Mouse (Mus musculus): ENCODE measurements around the gene Fubp1. TPM values are rescaled to one million over a fixed set of nuclear protein-coding genes. Genes with fewer than 3 reads are reported as not detected.

The Fubp1 gene
- polyA plus RNA-seq, 1 experiment from 2014 or later, result 178 TPM

DNA sequence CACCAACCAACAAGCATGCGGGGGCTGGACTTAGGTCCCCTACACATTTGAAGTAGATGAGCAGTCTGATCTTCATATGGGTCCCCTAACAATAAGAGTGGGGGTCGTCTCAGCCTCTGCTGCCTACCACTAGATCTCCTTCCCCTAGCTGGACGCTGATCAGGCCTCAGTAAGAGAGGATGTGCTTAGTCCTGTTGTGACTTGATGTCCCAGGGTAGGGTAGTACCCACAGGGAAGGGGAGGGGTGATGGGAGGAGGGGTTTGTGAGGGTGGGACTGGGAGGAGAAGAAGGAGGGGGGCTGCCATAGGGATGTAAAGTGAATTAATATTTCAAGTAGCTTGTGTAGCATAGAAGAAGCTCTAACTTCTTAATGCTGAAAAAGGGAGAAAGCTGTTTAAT lies 11.1 kb upstream of the Fubp1 start:
- H3K27me3 ChIP-seq (ENCODE audit: insufficient read depth, low read length), result no peaks in the 10 kb centered on the region
- WGBS, result 74% methylated on average over 3 of the region's 3 CpGs
- TF ChIP-seq CTCF (IDR thresholded peaks at IDR 0.05; ENCODE audit: low read depth), result no peak

DNA sequence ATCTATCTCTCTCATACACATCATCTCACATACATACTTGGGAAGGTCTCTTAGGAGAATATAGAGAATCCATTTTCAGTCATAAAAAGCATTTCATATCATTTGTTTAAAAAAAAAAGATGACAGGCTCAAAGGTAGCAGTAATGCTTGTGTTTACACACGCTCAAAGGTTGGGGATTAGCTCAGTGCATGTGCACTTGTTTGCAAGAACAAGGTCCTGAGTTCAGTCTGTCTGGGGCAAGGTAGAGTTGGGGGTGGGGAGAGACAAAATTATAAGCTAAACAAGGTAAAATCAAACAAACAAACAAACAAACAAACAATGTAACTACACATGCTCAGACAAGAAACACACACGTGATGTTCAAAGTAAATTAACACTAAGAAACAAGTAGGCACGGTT lies 9.0 kb upstream of the Fubp1 start:
- DNase-seq (ENCODE audit: low spot score) (no peak), ATAC-seq (replicated peaks; ENCODE audit: low FRiP score, low read depth) (no peak)
- H3K9ac ChIP-seq (ENCODE audit: low read depth, low read length), result no peak overlapping the region
- H3K36me3 ChIP-seq (ENCODE audit: insufficient read depth, low read length), result no peaks in the 10 kb centered on the region
- WGBS, result 91% methylated on average over 3 of the region's 3 CpGs
- no peaks in the 10 kb centered on the region for H3K4me1 ChIP-seq (replicated peaks; ENCODE audit: insufficient read depth, low read length)
- no peaks in the 10 kb centered on the region for H3K27me3 ChIP-seq (ENCODE audit: insufficient read depth, low read length)
- H3K27ac ChIP-seq, result no peak overlapping the region
- H3K4me2 ChIP-seq (ENCODE audit: low read length), result no peak overlapping the region
- no peak for TF ChIP-seq CTCF (IDR thresholded peaks at IDR 0.05; ENCODE audit: low read depth)
- no peak overlapping the region for H3K4me3 ChIP-seq (replicated peaks; ENCODE audit: low read depth, low read length)
- H3K9me3 ChIP-seq (replicated peaks; ENCODE audit: low read length), result no peaks in the 10 kb centered on the region

More for the DNA sequence above, 11.1 kb upstream of the Fubp1 start:
- ATAC-seq (replicated peaks; ENCODE audit: low FRiP score, low read depth) (no peak), DNase-seq (ENCODE audit: low spot score) (no peak)
- Histone ChIP-seq H3K27ac (no peak overlapping the region), H3K4me3 (replicated peaks; ENCODE audit: low read depth, low read length) (no peak overlapping the region), H3K4me1 (replicated peaks; ENCODE audit: insufficient read depth, low read length) (no peaks in the 10 kb centered on the region), H3K9ac (ENCODE audit: low read depth, low read length) (no peak overlapping the region), H3K9me3 (replicated peaks; ENCODE audit: low read length) (no peaks in the 10 kb centered on the region), H3K36me3 (ENCODE audit: insufficient read depth, low read length) (no peaks in the 10 kb centered on the region), H3K4me2 (ENCODE audit: low read length) (no peak overlapping the region)

DNA sequence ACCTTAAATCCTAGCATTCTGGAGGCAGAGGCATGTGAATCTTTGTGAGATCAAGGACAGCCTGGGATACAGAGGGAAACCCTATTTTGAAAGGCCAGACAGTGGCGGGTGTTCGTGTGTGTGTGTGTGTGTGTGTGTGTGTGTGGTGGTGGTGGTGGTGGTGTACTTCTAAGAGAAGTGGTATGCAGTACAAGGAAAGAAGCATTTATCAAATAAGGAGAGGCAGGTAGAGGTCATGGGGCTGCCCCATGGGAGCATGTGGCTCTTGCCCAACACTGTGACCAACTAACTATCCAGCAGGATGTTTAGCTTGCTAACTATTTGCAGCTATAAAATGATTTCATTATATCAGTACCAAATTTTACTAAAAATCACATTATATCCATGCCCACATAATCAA lies 8.6 kb upstream of the Fubp1 start:
- no peaks in the 10 kb centered on the region for H3K36me3 ChIP-seq (ENCODE audit: insufficient read depth, low read length)
- no peaks in the 10 kb centered on the region for H3K4me1 ChIP-seq (replicated peaks; ENCODE audit: insufficient read depth, low read length)
- H3K27me3 ChIP-seq (ENCODE audit: insufficient read depth, low read length), result no peaks in the 10 kb centered on the region
- H3K27ac ChIP-seq, result no peak overlapping the region
- no peak overlapping the region for H3K4me3 ChIP-seq (replicated peaks; ENCODE audit: low read depth, low read length)
- no peak for DNase-seq (ENCODE audit: low spot score)
- no peak for TF ChIP-seq CTCF (IDR thresholded peaks at IDR 0.05; ENCODE audit: low read depth)
- no peaks in the 10 kb centered on the region for H3K9me3 ChIP-seq (replicated peaks; ENCODE audit: low read length)
- no peak overlapping the region for H3K4me2 ChIP-seq (ENCODE audit: low read length)
- 84% methylated on average over 2 of the region's 2 CpGs for WGBS
- no peak for ATAC-seq (replicated peaks; ENCODE audit: low FRiP score, low read depth)
- H3K9ac ChIP-seq (ENCODE audit: low read depth, low read length), result no peak overlapping the region

GRCm38 (mm10) chr3:152202942-152203341 lies 7.3 kb upstream of the Fubp1 start:
- H3K27me3 ChIP-seq (ENCODE audit: insufficient read depth, low read length), result no peaks in the 10 kb centered on the region
- no peak overlapping the region for H3K4me3 ChIP-seq (replicated peaks; ENCODE audit: low read depth, low read length)
- no peaks in the 10 kb centered on the region for H3K36me3 ChIP-seq (ENCODE audit: insufficient read depth, low read length)
- no peak overlapping the region for H3K9ac ChIP-seq (ENCODE audit: low read depth, low read length)
- no peak overlapping the region for H3K27ac ChIP-seq
- no peak for TF ChIP-seq CTCF (IDR thresholded peaks at IDR 0.05; ENCODE audit: low read depth)
- DNase-seq (ENCODE audit: low spot score) (no peak), ATAC-seq (replicated peaks; ENCODE audit: low FRiP score, low read depth) (no peak)
- H3K4me1 ChIP-seq (replicated peaks; ENCODE audit: insufficient read depth, low read length), result no peaks in the 10 kb centered on the region
- H3K4me2 ChIP-seq (ENCODE audit: low read length), result no peak overlapping the region
- no peaks in the 10 kb centered on the region for H3K9me3 ChIP-seq (replicated peaks; ENCODE audit: low read length)

GRCm38 (mm10) chr3:152203411-152203810 lies 6.8 kb upstream of the Fubp1 start:
- H3K36me3 ChIP-seq (ENCODE audit: insufficient read depth, low read length), result no peaks in the 10 kb centered on the region
- no peak for TF ChIP-seq CTCF (IDR thresholded peaks at IDR 0.05; ENCODE audit: low read depth)
- DNase-seq (ENCODE audit: low spot score), result no peak
- H3K4me3 ChIP-seq (replicated peaks; ENCODE audit: low read depth, low read length), result no peak overlapping the region
- no peak overlapping the region for H3K27ac ChIP-seq
- no peaks in the 10 kb centered on the region for H3K9me3 ChIP-seq (replicated peaks; ENCODE audit: low read length)
- H3K4me2 ChIP-seq (ENCODE audit: low read length), result no peak overlapping the region
- no peak for ATAC-seq (replicated peaks; ENCODE audit: low FRiP score, low read depth)
- H3K9ac ChIP-seq (ENCODE audit: low read depth, low read length), result no peak overlapping the region
- 0 out of 2 replicates have a peak, but pooled peaks cover under 1% of the 10 kb centered on the region for H3K4me1 ChIP-seq (replicated peaks; ENCODE audit: insufficient read depth, low read length)
- no peaks in the 10 kb centered on the region for H3K27me3 ChIP-seq (ENCODE audit: insufficient read depth, low read length)
- WGBS, result 87% methylated on average over 6 of the region's 6 CpGs

GRCm38 (mm10) chr3:152203996-152204395 lies 6.2 kb upstream of the Fubp1 start:
- H3K9ac ChIP-seq (ENCODE audit: low read depth, low read length), result no peak overlapping the region
- H3K36me3 ChIP-seq (ENCODE audit: insufficient read depth, low read length), result no peaks in the 10 kb centered on the region
- ATAC-seq (replicated peaks; ENCODE audit: low FRiP score, low read depth) (no peak), DNase-seq (ENCODE audit: low spot score) (no peak)
- H3K9me3 ChIP-seq (replicated peaks; ENCODE audit: low read length), result no peaks in the 10 kb centered on the region
- H3K27me3 ChIP-seq (ENCODE audit: insufficient read depth, low read length), result no peaks in the 10 kb centered on the region
- TF ChIP-seq CTCF (IDR thresholded peaks at IDR 0.05; ENCODE audit: low read depth), result no peak
- WGBS, result 53% methylated on average over 3 of the region's 3 CpGs
- H3K4me1 ChIP-seq (replicated peaks; ENCODE audit: insufficient read depth, low read length), result 0 out of 2 replicates have a peak, but pooled peaks cover 4% of the 10 kb centered on the region
- no peak overlapping the region for H3K27ac ChIP-seq
- no peak overlapping the region for H3K4me2 ChIP-seq (ENCODE audit: low read length)
- no peak overlapping the region for H3K4me3 ChIP-seq (replicated peaks; ENCODE audit: low read depth, low read length)

- whole genome bisulfite sequencing, result 78% methylated on average over 3 of the region's 3 CpGs
These were observed 5.6 kb upstream of the Fubp1 start for GRCm38 (mm10) chr3:152204577-152204976.

More at GRCm38 (mm10) chr3:152204577-152204976, 5.6 kb upstream of the Fubp1 start:
- no peak for ATAC-seq (replicated peaks; ENCODE audit: low FRiP score, low read depth)
- Histone ChIP-seq H3K4me2 (ENCODE audit: low read length) (no peak overlapping the region), H3K36me3 (ENCODE audit: insufficient read depth, low read length) (no peaks in the 10 kb centered on the region), H3K4me1 (replicated peaks; ENCODE audit: insufficient read depth, low read length) (0 out of 2 replicates have a peak, but pooled peaks cover 4% of the 10 kb centered on the region), H3K4me3 (replicated peaks; ENCODE audit: low read depth, low read length) (no peak overlapping the region), H3K9ac (ENCODE audit: low read depth, low read length) (no peak overlapping the region), H3K9me3 (replicated peaks; ENCODE audit: low read length) (no peaks in the 10 kb centered on the region), H3K27ac (no peak overlapping the region), H3K27me3 (ENCODE audit: insufficient read depth, low read length) (no peaks in the 10 kb centered on the region)
- DNase-seq (ENCODE audit: low spot score), result no peak
- TF ChIP-seq CTCF (IDR thresholded peaks at IDR 0.05; ENCODE audit: low read depth), result no peak
